Mouse (Mus musculus) midbrain, postnatal 0 days (tissue): Measurements from ENCODE around the gene Cyp4v3. TPM values are rescaled to one million over a fixed set of nuclear protein-coding genes. Genes with fewer than 3 reads are reported as not detected.
A peak's percentile ranks its signal among the peaks of the same experiment; 100 is the strongest.

Experiments
- ATAC-seq: fragments of 200-750 bp; cut with Nextera tagmentation; 2 replicates; pipeline ENCODE4 v1.8.0; 2017; ENCODE audit warnings: moderate number of reproducible peaks, mild to moderate bottlenecking, moderate TSS enrichment, moderate library complexity; ENCODE audit not compliant: low FRiP score
- DNase-seq: peaks from one replicate; pipeline ENCODE4 v3.0.0-alpha.2; 2015; ENCODE audit warnings: low spot score
- H3K27ac ChIP-seq: fragments of 300-500 bp; sonication (generic); 2 replicates; pipeline ENCODE4 v1.5.1; 2014; ENCODE audit warnings: low read depth, mild to moderate bottlenecking, low read length, mixed read lengths
- H3K27me3 ChIP-seq: fragments of 300-500 bp; sonication (generic); 2 replicates; pipeline ENCODE4 v1.6.1; 2014; ENCODE audit warnings: low read length, control low read depth, mixed read lengths; ENCODE audit not compliant: insufficient read depth
- H3K36me3 ChIP-seq: fragments of 300-500 bp; sonication (generic); 2 replicates; pipeline ENCODE4 v1.6.1; 2014; ENCODE audit warnings: low read length, control low read depth, mixed read lengths; ENCODE audit not compliant: insufficient read depth
- H3K4me1 ChIP-seq: fragments of 300-500 bp; sonication (generic); 2 replicates; pipeline ENCODE4 v1.6.1; 2014; ENCODE audit warnings: mild to moderate bottlenecking, control low read depth, antibody characterized with exemption, low read length, mixed read lengths; ENCODE audit not compliant: insufficient read depth
- H3K4me2 ChIP-seq: fragments of 300-500 bp; sonication (generic); 2 replicates; pipeline ENCODE4 v1.6.1; 2014; ENCODE audit warnings: low read depth, mild to moderate bottlenecking, low read length, mixed read lengths; ENCODE audit not compliant: poor library complexity, severe bottlenecking
- H3K4me3 ChIP-seq: fragments of 300-500 bp; sonication (generic); 2 replicates; pipeline ENCODE4 v1.5.1; 2014; ENCODE audit warnings: low read depth, mild to moderate bottlenecking, low read length, moderate library complexity
- H3K9ac ChIP-seq: fragments of 300-500 bp; sonication (generic); replicated peaks from 2 replicates; pipeline ENCODE4 v1.6.1; 2014; ENCODE audit warnings: mild to moderate bottlenecking, low read length, moderate library complexity, mixed read lengths; ENCODE audit not compliant: poor library complexity, severe bottlenecking
- H3K9me3 ChIP-seq: fragments of 300-500 bp; sonication (generic); 2 replicates; pipeline ENCODE4 v1.6.1; 2016; ENCODE audit warnings: low read length, control low read depth
- CTCF ChIP-seq: IDR thresholded peaks from 2 replicates; pipeline ENCODE4 v1.5.1; 2016; ENCODE audit warnings: antibody characterized with exemption, mild to moderate bottlenecking
- WGBS: fragments of 180-500 bp; shearing (Covaris S2); extraction: QIAGEN DNeasy Blood & Tissue Kit; methylation state at CpG from one replicate; pipeline ENCODE4 v1.1.7; 2014; 5-methylcytosine and 5-hydroxymethylcytosine counted together
- polyA plus RNA-seq: library from polyadenylated mRNA; unstranded; fragments of >200 nt; fragmentation: Nextera tagmentation; extraction: Ambion mirVana; gene quantifications from 2 replicates; pipeline ENCODE4 v1.2.1, GENCODE M21; 2015
- total RNA-seq: library from RNA; depleted of rRNA; stranded (reverse); fragments of >200 nt; gene quantifications from 2 replicates; pipeline ENCODE4 v1.2.3, GENCODE M21; 2014

Cyp4v3 gene
- total and polyA plus RNA-seq, 2 experiments from 2014 or later = 2.4 to 2.7 TPM

- Histone ChIP-seq H3K4me3 (no peak overlapping the region), H3K9me3 (no peaks in the 10 kb centered on the region), H3K36me3 (no peaks in the 10 kb centered on the region), H3K27ac (no peak overlapping the region), H3K4me1 (no peaks in the 10 kb centered on the region), H3K4me2 (no peak overlapping the region), H3K9ac (no peak overlapping the region), H3K27me3 (no peaks in the 10 kb centered on the region)
- no peak for DNase-seq
- ATAC-seq = no peak
- 91% methylated on average over 1 of the region's 1 CpGs for WGBS
- no peak for TF ChIP-seq CTCF
Measured at GRCm38 (mm10) chr8:45367154-45367553, 34.1 kb upstream of the Cyp4v3 start.

DNA sequence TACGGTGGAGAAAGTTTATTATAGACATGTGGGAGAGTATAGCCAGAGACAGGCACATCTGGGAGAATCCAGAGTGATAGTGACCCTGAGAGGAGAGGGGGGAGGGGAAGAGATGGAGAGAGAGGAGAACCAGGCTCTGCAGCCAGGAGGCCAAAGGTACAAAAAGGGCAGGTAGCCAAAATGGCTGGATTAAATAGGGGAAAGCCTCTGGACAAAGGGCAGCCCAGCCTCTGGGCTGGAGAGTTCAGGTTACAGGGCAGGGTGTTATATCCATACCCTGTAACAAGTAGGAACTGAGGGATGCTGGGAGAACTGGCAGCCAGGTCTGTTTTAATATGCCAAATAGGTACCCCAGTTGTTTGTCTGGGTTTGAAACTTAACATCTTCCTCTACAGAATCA is 30.2 kb upstream of the Cyp4v3 start:
- H3K36me3 ChIP-seq = no peaks in the 10 kb centered on the region
- 92% methylated on average over 1 of the region's 1 CpGs for WGBS
- H3K4me2 ChIP-seq = no peak overlapping the region
- H3K27me3 ChIP-seq = no peaks in the 10 kb centered on the region
- H3K4me3 ChIP-seq = no peak overlapping the region
- no peak for DNase-seq
- ATAC-seq = no peak
- no peaks in the 10 kb centered on the region for H3K9me3 ChIP-seq
- H3K4me1 ChIP-seq = no peaks in the 10 kb centered on the region
- H3K27ac ChIP-seq = no peak overlapping the region
- TF ChIP-seq CTCF = no peak
- H3K9ac ChIP-seq = no peak overlapping the region

DNA sequence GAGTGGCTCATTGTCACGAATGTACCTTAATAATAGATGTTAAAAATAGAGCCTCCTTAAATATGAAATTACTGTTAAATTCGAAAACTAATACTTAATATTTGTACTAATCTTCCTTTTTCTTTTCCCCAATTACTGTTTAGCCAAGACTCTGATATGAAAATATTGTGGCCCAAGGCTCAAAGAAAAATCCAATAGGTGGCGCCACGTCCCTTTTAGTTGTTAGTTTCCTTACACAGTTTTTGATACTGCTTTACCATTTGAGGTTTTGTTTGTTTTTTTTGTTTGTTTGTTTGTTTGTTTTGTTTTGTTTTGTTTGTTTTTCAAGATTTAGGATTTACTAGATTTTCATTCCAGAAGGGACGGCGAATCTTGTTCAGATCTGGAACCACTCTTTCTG is 29.3 kb upstream of the Cyp4v3 start:
- Histone ChIP-seq H3K27ac (no peak overlapping the region), H3K9ac (no peak overlapping the region), H3K4me3 (no peak overlapping the region), H3K27me3 (no peaks in the 10 kb centered on the region), H3K4me1 (no peaks in the 10 kb centered on the region; the same call in 1 of the 2 replicates), H3K36me3 (no peaks in the 10 kb centered on the region), H3K9me3 (no peaks in the 10 kb centered on the region), H3K4me2 (no peak overlapping the region)
- WGBS = 59% methylated on average over 6 of the region's 6 CpGs
- DNase-seq (peak; percentile 72), ATAC-seq (no peak)
- peak; percentile 73 for TF ChIP-seq CTCF

- Histone ChIP-seq H3K4me3 (peak overlapping the region; percentile 59; the same call in 1 of the 2 replicates), H3K4me2 (peak overlapping the region; percentile 92; the same call in 1 of the 2 replicates), H3K4me1 (no peaks in the 10 kb centered on the region; the same call in 1 of the 2 replicates), H3K9me3 (no peaks in the 10 kb centered on the region), H3K9ac (peak overlapping the region; percentile 89), H3K36me3 (no peaks in the 10 kb centered on the region), H3K27ac (peak overlapping the region; percentile 77), H3K27me3 (no peaks in the 10 kb centered on the region)
- 77% methylated on average over 6 of the region's 6 CpGs for WGBS
- ATAC-seq (peak; percentile 14; the same call in 1 of the 2 replicates), DNase-seq (peak; percentile 32)
- TF ChIP-seq CTCF = peak; percentile 46
Measured at GRCm38 (mm10) chr8:45359091-45359605, 26.1 kb upstream of the Cyp4v3 start.

DNA sequence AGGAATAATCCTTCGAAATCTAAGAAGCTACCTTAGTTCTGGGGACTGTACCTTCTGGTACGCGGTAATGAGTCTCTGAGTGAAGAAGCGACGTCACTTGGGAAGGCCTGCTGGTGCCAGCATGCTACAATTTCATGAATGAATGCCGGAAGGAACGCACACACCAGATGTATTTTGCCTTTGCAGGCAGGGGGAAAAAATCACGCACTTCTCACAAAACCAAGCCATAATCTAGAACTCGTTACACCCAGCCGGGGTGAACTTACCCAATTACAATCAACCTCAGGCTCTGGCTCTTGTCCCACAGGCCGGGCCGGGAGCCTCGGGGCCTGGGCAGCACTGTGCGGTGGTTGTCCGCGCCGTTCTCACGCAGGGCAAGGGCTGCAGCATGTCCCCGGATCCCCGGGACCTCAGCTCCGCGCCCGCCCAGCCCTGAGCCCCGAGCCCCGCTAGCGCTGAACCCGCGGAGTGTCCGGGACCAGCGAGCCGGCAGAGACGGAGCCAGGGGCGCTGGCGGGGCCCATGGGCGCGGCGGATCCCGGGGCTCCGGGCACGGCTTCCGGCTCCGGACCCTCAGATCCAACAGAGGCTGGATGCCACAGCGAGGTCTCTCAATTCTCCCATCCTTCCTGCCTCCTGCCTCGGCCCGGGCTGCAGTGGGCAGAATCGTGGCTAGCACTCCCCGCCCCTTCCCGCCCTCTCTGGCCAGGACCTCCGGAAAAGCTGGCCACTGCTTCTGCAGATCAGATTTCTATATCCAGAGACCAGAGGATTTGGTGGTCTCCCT is 25.3 kb upstream of the Cyp4v3 start:
- DNase-seq (peak; percentile 54), ATAC-seq (peak; percentile 83)
- 0 out of 2 replicates have a peak, but pooled peaks cover 3% of the 10 kb centered on the region for H3K36me3 ChIP-seq
- H3K4me3 ChIP-seq = peak overlapping the region; percentile 59
- peak overlapping the region; percentile 92 for H3K4me2 ChIP-seq
- H3K27me3 ChIP-seq = no peaks in the 10 kb centered on the region
- 2% methylated on average over 49 of the region's 49 CpGs for WGBS
- H3K27ac ChIP-seq = peak overlapping the region; percentile 77
- TF ChIP-seq CTCF = no peak
- no peaks in the 10 kb centered on the region; the same call in 1 of the 2 replicates for H3K4me1 ChIP-seq
- H3K9ac ChIP-seq = peak overlapping the region; percentile 89
- no peaks in the 10 kb centered on the region for H3K9me3 ChIP-seq

- H3K9me3 ChIP-seq = no peaks in the 10 kb centered on the region
- peaks cover 11% of the 10 kb centered on the region; the same call in 1 of the 2 replicates for H3K36me3 ChIP-seq
- TF ChIP-seq CTCF = no peak
- 75% methylated on average over 6 of the region's 6 CpGs for WGBS
- DNase-seq (no peak), ATAC-seq (no peak)
- H3K27ac ChIP-seq = no peak overlapping the region
- H3K27me3 ChIP-seq = no peaks in the 10 kb centered on the region
- no peak overlapping the region for H3K4me2 ChIP-seq
- H3K9ac ChIP-seq = no peak overlapping the region
- no peak overlapping the region for H3K4me3 ChIP-seq
- H3K4me1 ChIP-seq = no peaks in the 10 kb centered on the region; the same call in 1 of the 2 replicates
Measured at GRCm38 (mm10) chr8:45355809-45356208, 22.8 kb upstream of the Cyp4v3 start.
